Mouse (Mus musculus) neural tube, embryonic 13.5 days (tissue): ENCODE measurements around the gene Nup98. TPM values are rescaled to one million over a fixed set of nuclear protein-coding genes. Genes with fewer than 3 reads are reported as not detected.

ENCODE experiments used
- ATAC-seq: fragments of 200-750 bp; cut with Nextera tagmentation; 2 replicates; pipeline ENCODE4 v1.8.0; 2017; ENCODE audit warnings: low read depth, mild to moderate bottlenecking, moderate TSS enrichment, moderate library complexity
- H3K27ac ChIP-seq: fragments of 300-500 bp; sonication (generic); replicated peaks from 2 replicates; pipeline ENCODE4 v1.5.1; 2015; ENCODE audit warnings: moderate library complexity, mild to moderate bottlenecking, inconsistent platforms
- H3K27me3 ChIP-seq: fragments of 300-500 bp; sonication (generic); 2 replicates; pipeline ENCODE4 v1.6.1; 2015; ENCODE audit warnings: mild to moderate bottlenecking, inconsistent platforms
- H3K36me3 ChIP-seq: fragments of 300-500 bp; sonication (generic); 2 replicates; pipeline ENCODE4 v1.6.1; 2015; ENCODE audit warnings: mild to moderate bottlenecking, inconsistent platforms
- H3K4me1 ChIP-seq: fragments of 300-500 bp; sonication (generic); replicated peaks from 2 replicates; pipeline ENCODE4 v1.6.1; 2015; ENCODE audit warnings: inconsistent platforms
- H3K4me2 ChIP-seq: fragments of 300-500 bp; sonication (generic); 2 replicates; pipeline ENCODE4 v1.6.1; 2015; ENCODE audit warnings: inconsistent platforms, mild to moderate bottlenecking, moderate library complexity
- H3K4me3 ChIP-seq: fragments of 300-500 bp; sonication (generic); 2 replicates; pipeline ENCODE4 v1.5.1; 2015; ENCODE audit warnings: mild to moderate bottlenecking, inconsistent platforms
- H3K9ac ChIP-seq: fragments of 300-500 bp; sonication (generic); 2 replicates; pipeline ENCODE4 v1.6.1; 2015; ENCODE audit warnings: moderate library complexity, mild to moderate bottlenecking, inconsistent platforms
- H3K9me3 ChIP-seq: fragments of 300-500 bp; sonication (generic); 2 replicates; pipeline ENCODE4 v1.6.1; 2016; ENCODE audit warnings: inconsistent platforms
- WGBS: fragments of 180-500 bp; shearing (Covaris S2); methylation state at CpG from one replicate; pipeline ENCODE4 v1.1.7; 2015; 5-methylcytosine and 5-hydroxymethylcytosine counted together
- polyA plus RNA-seq: library from polyadenylated mRNA; unstranded; fragments of >200 nt; fragmentation: Nextera tagmentation; extraction: Ambion mirVana; gene quantifications from 2 replicates; pipeline ENCODE4 v1.2.1, GENCODE M21; 2015

The Nup98 gene
- polyA plus RNA-seq, 1 experiment from 2014 or later = 21.6 TPM

DNA sequence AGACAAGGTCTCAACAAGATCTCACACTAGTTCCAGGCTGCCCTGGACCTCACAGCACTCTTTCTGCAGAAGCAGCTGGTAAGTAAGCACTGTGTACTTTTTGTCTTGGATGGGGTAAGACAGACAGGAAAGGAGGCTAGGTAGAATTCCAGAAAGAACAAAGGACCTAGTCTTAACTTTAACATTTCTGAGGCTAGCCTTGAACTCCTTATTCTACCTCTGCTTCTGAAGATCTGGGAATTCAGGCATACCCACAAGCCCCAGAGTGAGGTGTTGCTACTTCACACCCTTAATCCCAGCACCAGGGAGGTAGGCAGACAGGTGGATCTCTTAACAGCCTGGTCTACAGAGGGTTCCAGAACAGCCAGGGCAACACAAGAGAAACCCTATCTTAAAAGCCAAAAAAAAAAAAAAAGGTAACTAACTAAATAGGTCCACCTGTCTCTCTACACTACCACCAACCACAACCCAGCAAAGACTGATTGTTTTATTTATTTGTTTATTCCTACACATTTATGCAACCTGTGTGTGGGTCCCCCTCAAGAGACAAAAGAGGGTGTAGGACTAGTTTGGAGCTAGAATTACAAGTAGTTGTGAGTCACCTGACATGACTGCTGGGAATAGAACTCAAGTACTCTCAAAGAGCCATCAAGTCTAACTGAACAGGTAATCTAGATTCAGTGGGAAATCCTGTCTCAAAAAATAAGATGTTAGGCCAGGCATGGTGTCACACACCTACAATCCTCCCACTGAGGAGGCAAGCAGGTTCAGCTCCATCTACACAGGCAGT, 8.8 kb downstream of the Nup98 start:
- Histone ChIP-seq H3K9me3 (no peaks in the 10 kb centered on the region), H3K36me3 (peaks cover 8% of the 10 kb centered on the region; the same call in 1 of the 2 replicates), H3K4me1 (0 out of 2 replicates have a peak, but pooled peaks cover 4% of the 10 kb centered on the region), H3K4me3 (no peak overlapping the region), H3K4me2 (no peak overlapping the region), H3K9ac (no peak overlapping the region), H3K27ac (no peak overlapping the region), H3K27me3 (no peaks in the 10 kb centered on the region)
- ATAC-seq = no peak

DNA sequence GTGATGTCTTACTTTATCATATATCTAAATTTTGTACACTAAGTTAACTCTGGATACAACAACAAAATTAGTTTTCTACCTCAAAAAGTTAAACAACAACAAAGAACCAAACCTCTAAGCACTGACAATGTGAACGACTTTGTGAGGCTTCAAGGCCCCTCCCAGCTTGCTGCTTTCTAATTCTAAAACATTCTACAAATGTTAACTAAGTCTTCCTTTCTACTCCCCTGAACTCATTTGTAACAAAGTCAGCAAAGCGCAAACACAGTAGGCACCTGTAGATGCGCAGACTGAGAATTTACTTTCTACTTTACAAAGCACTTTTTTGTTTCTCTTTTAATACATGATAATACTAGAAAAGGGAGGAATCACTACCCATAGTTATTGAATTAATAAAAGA, 9.4 kb downstream of the Nup98 start:
- 84% methylated on average over 3 of the region's 3 CpGs for WGBS
- Histone ChIP-seq H3K9me3 (no peaks in the 10 kb centered on the region), H3K4me1 (0 out of 2 replicates have a peak, but pooled peaks cover 2% of the 10 kb centered on the region), H3K27me3 (no peaks in the 10 kb centered on the region), H3K36me3 (peaks cover 8% of the 10 kb centered on the region; the same call in 1 of the 2 replicates), H3K4me3 (no peak overlapping the region), H3K27ac (no peak overlapping the region), H3K4me2 (no peak overlapping the region), H3K9ac (no peak overlapping the region)
- no peak for ATAC-seq

DNA sequence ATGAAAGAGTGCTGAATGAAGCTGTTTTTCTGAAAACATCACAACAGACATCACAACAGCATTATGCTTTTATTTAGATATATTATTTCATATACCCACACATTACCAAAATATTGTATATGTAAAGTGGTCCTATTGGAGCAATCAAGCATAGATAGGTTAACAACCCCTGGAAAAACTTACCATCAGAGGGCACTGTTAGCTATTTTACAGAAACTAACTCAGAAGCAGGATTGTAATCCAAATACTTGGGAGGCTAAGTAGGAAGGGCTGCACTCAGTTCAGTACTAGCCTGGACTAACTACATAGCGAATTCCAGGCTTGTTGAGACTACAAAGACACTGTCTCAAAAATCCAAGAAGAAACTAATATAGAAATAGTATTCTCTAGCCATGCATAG, 17.6 kb downstream of the Nup98 start:
- Histone ChIP-seq H3K9me3 (no peaks in the 10 kb centered on the region), H3K9ac (no peak overlapping the region), H3K4me3 (no peak overlapping the region), H3K27me3 (no peaks in the 10 kb centered on the region), H3K4me2 (no peak overlapping the region), H3K4me1 (no peaks in the 10 kb centered on the region), H3K27ac (no peak overlapping the region), H3K36me3 (peaks cover 69% of the 10 kb centered on the region)
- WGBS = 93% methylated on average over 1 of the region's 1 CpGs
- ATAC-seq = no peak

DNA sequence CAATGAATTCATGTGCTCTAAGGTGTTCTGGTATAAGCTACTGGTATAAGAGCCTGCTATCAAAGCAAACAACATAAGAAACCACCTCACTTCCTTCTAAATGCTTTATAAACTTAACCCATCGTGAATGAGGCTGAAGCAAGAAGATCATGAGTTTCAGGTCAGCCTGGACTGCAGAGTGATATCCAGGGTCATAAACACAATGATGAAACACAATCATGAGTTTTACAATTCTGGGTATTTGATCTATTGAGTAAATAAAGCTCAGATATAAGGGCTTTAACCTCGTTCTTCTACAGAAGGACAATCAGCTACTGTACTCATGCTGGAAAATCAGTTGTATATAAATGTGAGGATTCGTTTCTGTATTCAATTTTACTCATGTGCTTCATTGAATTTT, 26.1 kb downstream of the Nup98 start:
- Histone ChIP-seq H3K4me3 (no peak overlapping the region), H3K27ac (no peak overlapping the region), H3K9ac (no peak overlapping the region), H3K9me3 (no peaks in the 10 kb centered on the region), H3K4me2 (no peak overlapping the region), H3K36me3 (peaks cover 83% of the 10 kb centered on the region), H3K4me1 (no peaks in the 10 kb centered on the region), H3K27me3 (no peaks in the 10 kb centered on the region)
- no peak for ATAC-seq
- 95% methylated on average over 3 of the region's 3 CpGs for WGBS

DNA sequence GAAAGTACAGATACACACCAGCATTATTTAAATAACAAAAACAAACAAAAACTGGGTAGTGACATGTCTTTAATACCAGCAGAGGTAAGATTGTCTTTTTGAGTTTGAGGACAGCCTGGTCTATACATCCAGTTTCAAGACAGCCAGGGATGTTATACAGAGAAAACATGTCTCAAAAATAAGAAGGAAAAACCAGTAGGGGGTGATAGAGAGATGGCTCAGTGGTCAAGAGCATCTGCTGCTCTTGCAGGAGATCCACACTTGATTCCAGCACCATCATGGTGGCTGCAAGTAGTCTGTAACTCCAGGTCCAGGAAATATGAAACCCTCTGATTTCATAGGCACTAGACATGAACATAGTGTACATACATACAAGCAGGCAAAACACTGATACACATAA, 39.7 kb downstream of the Nup98 start:
- Histone ChIP-seq H3K9ac (no peak overlapping the region), H3K9me3 (no peaks in the 10 kb centered on the region), H3K27me3 (no peaks in the 10 kb centered on the region), H3K4me1 (no peaks in the 10 kb centered on the region), H3K36me3 (peaks cover 41% of the 10 kb centered on the region), H3K4me3 (no peak overlapping the region), H3K27ac (no peak overlapping the region), H3K4me2 (no peak overlapping the region)
- ATAC-seq = no peak

DNA sequence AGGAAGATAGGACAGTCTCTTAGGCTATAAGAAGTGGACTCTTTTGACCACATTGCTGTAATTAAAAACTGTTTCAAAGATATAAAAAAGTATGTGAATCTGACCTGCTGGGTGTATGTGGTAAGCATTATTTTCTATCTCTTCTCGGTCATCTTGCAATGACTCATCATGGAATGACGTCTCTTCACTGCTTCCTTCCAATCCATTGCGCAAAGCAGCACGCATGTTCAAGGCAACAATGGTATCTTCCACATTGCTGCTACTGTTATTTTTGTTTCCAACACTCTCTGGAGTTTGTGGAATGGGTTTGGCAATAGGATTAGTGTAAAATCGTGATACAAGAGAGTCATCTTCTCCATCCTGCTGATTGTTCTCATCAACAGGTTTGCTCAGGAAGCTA, 56.3 kb downstream of the Nup98 start:
- Histone ChIP-seq H3K4me3 (no peak overlapping the region), H3K9me3 (no peaks in the 10 kb centered on the region), H3K36me3 (peaks cover 67% of the 10 kb centered on the region), H3K27me3 (no peaks in the 10 kb centered on the region), H3K9ac (no peak overlapping the region), H3K4me2 (no peak overlapping the region), H3K27ac (no peak overlapping the region), H3K4me1 (no peaks in the 10 kb centered on the region)
- 94% methylated on average over 5 of the region's 5 CpGs for WGBS
- no peak for ATAC-seq

DNA sequence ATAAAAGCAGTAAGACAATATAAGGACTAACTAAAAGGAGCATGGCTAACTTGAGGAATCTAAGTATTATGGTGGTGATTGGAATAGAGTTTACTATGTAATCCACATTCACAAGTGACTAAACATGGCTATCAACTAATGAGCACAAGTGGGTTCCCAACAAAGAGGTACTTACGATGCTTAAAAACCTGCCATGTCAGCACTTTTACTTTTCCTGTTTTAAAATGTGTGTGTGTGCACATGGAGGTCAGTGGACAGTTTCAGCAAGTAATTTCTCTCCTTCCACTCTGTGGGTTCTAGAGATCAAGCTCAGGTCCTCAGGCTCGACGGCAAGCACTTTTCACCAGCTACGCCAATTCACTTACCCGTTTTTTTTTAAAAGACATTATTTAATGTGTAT, 72.1 kb downstream of the Nup98 start:
- Histone ChIP-seq H3K9me3 (no peaks in the 10 kb centered on the region), H3K4me1 (no peaks in the 10 kb centered on the region), H3K4me2 (no peak overlapping the region), H3K4me3 (no peak overlapping the region), H3K9ac (no peak overlapping the region), H3K27me3 (no peaks in the 10 kb centered on the region), H3K36me3 (peaks cover 85% of the 10 kb centered on the region), H3K27ac (no peak overlapping the region)
- ATAC-seq = no peak
- WGBS = 98% methylated on average over 5 of the region's 5 CpGs

DNA sequence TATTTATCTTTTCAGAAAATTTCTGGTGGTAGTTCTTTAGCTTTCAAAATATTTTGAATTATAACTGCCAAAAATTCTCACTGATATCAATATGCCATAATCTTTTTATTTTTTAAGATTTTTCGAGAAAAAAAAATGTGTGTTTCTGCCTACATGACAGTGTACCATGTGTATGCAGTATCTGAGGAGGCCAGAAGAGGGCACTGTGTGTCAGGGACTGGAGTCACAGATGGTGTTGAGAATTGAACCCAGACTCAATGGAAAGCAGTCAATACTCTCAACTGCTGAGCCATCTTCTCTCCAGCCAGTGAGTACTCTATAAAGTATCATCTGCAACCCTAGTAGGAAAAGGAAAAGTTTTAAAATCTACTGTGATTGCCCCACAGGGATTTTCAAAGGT, 72.5 kb downstream of the Nup98 start:
- no peaks in the 10 kb centered on the region for H3K4me1 ChIP-seq
- H3K9me3 ChIP-seq = no peaks in the 10 kb centered on the region
- H3K36me3 ChIP-seq = peaks cover 86% of the 10 kb centered on the region
- no peak overlapping the region for H3K4me3 ChIP-seq
- H3K4me2 ChIP-seq = no peak overlapping the region
- H3K27ac ChIP-seq = no peak overlapping the region
- no peaks in the 10 kb centered on the region for H3K27me3 ChIP-seq
- H3K9ac ChIP-seq = no peak overlapping the region
- WGBS = 81% methylated on average over 1 of the region's 1 CpGs
- no peak for ATAC-seq

DNA sequence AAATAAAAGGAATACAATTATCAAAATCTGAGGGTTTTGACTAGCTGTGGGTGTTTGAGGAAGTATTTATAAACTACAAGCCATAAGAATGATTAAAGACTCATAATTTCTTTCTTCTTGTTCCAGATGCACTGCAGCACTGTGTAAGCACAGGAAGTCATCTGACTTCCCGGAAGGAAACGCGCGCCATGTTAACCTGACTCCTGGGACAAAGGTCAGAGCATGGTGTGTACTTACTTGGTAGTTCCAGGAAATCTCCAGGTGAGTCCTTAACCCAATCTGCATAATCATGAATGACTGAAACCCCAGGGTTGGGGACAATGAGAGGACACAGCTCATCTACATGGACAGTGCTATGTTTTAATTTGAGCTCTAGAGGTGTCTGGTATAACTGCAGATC, 77.6 kb downstream of the Nup98 start:
- Histone ChIP-seq H3K27me3 (no peaks in the 10 kb centered on the region), H3K36me3 (peaks cover 83% of the 10 kb centered on the region), H3K4me3 (no peak overlapping the region), H3K27ac (no peak overlapping the region), H3K4me1 (no peaks in the 10 kb centered on the region), H3K9ac (no peak overlapping the region), H3K4me2 (no peak overlapping the region), H3K9me3 (no peaks in the 10 kb centered on the region)
- no peak for ATAC-seq
- WGBS = 88% methylated on average over 4 of the region's 4 CpGs

DNA sequence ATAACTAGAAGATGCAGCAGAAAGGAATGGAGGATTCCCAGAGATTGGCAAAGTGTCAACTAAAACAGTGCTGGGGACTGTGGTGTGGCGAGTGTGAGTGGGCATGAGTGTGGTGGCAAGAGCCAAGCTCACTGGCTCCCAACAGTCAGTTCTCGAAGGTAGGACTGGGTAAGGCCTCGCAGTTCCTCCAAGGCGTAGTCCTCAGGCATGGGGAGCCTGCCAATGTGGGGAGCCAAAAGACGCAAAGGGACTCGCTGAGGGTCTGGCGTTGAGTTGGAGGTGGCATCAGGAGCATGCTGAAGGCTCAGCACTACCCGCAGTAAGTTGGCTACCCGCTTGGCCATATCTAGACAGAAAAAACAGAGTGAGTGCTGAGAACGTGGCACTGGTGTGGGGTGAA, 89.7 kb downstream of the Nup98 start:
- Histone ChIP-seq H3K4me1 (no peaks in the 10 kb centered on the region), H3K9me3 (no peaks in the 10 kb centered on the region), H3K4me3 (no peak overlapping the region), H3K27me3 (no peaks in the 10 kb centered on the region), H3K27ac (no peak overlapping the region), H3K9ac (no peak overlapping the region), H3K36me3 (peaks cover 72% of the 10 kb centered on the region), H3K4me2 (no peak overlapping the region)
- 97% methylated on average over 10 of the region's 10 CpGs for WGBS
- no peak for ATAC-seq

DNA sequence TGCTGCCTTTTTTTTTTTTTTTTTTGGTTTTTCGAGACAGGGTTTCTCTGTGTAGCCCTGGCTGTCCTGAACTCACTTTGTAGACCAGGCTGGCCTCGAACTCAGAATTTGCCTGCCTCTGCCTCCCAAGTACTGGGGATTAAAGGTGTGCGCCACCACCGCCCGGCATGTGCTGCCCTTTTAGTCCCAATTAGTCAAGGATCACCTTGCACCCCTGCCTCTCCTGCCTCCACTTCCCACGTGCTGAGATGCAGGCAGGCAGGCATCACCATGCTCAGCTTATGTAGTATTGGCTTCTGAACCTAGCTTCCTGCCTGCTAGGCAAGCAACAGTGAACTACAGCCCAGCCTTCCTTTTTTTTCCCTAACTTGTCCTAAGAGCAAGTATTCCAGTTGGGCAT, 92.6 kb downstream of the Nup98 start:
- WGBS = 76% methylated on average over 6 of the region's 6 CpGs
- Histone ChIP-seq H3K9me3 (no peaks in the 10 kb centered on the region), H3K36me3 (peaks cover 42% of the 10 kb centered on the region), H3K4me2 (no peak overlapping the region), H3K27ac (no peak overlapping the region), H3K4me3 (no peak overlapping the region), H3K9ac (no peak overlapping the region), H3K4me1 (no peaks in the 10 kb centered on the region), H3K27me3 (no peaks in the 10 kb centered on the region)
- no peak for ATAC-seq

DNA sequence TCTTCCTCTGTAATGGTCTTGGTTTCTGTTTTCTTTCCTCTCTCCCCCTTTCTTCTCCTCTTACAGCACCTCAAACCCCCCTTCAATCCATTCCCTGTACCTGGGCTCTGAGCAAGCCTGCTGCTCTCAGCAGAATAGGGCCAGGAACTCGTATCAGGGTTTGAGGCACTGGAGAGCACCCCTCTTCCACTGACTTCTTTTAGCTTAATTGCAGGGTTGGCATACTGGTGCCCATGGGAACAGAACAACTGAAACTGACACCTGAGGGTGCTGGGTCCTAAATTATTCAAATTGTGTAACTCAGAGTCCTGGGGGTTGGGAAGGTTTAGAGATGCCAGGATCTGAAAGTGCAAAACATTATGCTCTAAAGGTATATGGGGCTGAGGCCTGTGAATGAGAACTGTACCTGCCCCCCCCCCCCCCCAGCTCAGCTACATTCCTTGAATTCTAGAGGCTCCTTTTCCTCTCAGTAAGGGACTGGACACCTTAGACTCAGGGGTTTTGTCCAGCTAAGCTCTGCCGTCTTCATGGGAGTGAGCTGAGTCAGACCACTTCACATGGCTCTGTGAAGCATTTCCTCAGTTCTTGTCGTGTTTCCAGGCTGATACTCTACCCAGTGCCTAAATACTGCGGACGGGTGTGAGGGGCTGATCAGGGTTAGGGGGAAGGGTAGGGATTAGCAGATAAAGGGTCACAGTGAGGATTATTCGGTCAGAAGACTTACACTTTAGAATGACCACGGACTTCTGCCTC, 93.2 kb downstream of the Nup98 start, which contains the start of gene Chrna10:
Chrna10 (minus strand) TSS at position 250 of the 753 bp plus-strand sequence.
- Histone ChIP-seq H3K4me3 (no peak within 1 kb of the TSS), H3K9me3 (no peaks in the 10 kb centered on the region), H3K4me1 (no peaks in the 10 kb centered on the region), H3K4me2 (no peak within 1 kb of the TSS), H3K36me3 (peaks cover 36% of the 10 kb centered on the region), H3K27me3 (no peaks in the 10 kb centered on the region), H3K9ac (no peak within 1 kb of the TSS), H3K27ac (no peak within 1 kb of the TSS)
- ATAC-seq = no peak
- 64% methylated on average over 7 of the region's 7 CpGs for WGBS
